Mouse (Mus musculus): ENCODE measurements around the gene Tmem132e. TPM values are rescaled to one million over a fixed set of nuclear protein-coding genes. Genes with fewer than 3 reads are reported as not detected.

Tmem132e gene
- total RNA-seq (2014; rRNA removed; ENCODE audit: low replicate concordance), result 0.15 TPM in 1 of 2 replicates, not detected in the other
- polyA plus RNA-seq (2015; fragmentation: Nextera tagmentation; extraction: Ambion mirVana), result not detected in 2 replicates

GRCm38 (mm10) chr11:82388371-82389313 lies at the start of gene Tmem132e:
Gene Tmem132e, plus strand, starts transcription at chr11:82388900.
- DNase-seq (ENCODE audit: low spot score) (no peak), ATAC-seq (ENCODE audit: insufficient read depth, low read depth) (no peak)
- Histone ChIP-seq H3K9me3 (replicated peaks; ENCODE audit: control insufficient read depth, low read length) (no peaks in the 10 kb centered on the region), H3K4me1 (ENCODE audit: control insufficient read depth, insufficient read depth) (peaks cover 15% of the 10 kb centered on the region), H3K9ac (replicated peaks; ENCODE audit: low read depth, low read length) (no peak within 1 kb of the TSS), H3K36me3 (replicated peaks; ENCODE audit: control insufficient read depth, insufficient read depth, low read length) (no peaks in the 10 kb centered on the region), H3K4me3 (ENCODE audit: low read depth, low read length) (peak within 1 kb of the TSS; percentile 54), H3K4me2 (ENCODE audit: low read depth, low read length) (peak within 1 kb of the TSS; percentile 73), H3K27ac (ENCODE audit: low read depth) (no peak within 1 kb of the TSS), H3K27me3 (ENCODE audit: control insufficient read depth, insufficient read depth, low read length) (peaks cover 85% of the 10 kb centered on the region)
- under 1% methylated on average over 80 of the region's 88 CpGs for WGBS
- TF ChIP-seq EP300 (IDR thresholded peaks at IDR 0.05; ENCODE audit: low read depth) (no peak), CTCF (IDR thresholded peaks at IDR 0.05; ENCODE audit: low read depth) (no peak)

GRCm38 (mm10) chr11:82339921-82340401 lies 48.7 kb upstream of the Tmem132e start:
- TF ChIP-seq EP300 (IDR thresholded peaks at IDR 0.05; ENCODE audit: low read depth) (no peak), CTCF (IDR thresholded peaks at IDR 0.05; ENCODE audit: low read depth) (no peak)
- Histone ChIP-seq H3K27me3 (ENCODE audit: control insufficient read depth, insufficient read depth, low read length) (no peaks in the 10 kb centered on the region), H3K27ac (ENCODE audit: low read depth) (peak overlapping the region; percentile 30; the same call in 1 of the 2 replicates), H3K9ac (replicated peaks; ENCODE audit: low read depth, low read length) (no peak overlapping the region), H3K4me1 (ENCODE audit: control insufficient read depth, insufficient read depth) (no peaks in the 10 kb centered on the region), H3K9me3 (replicated peaks; ENCODE audit: control insufficient read depth, low read length) (no peaks in the 10 kb centered on the region), H3K4me2 (ENCODE audit: low read depth, low read length) (peak overlapping the region; percentile 21; the same call in 1 of the 2 replicates), H3K4me3 (ENCODE audit: low read depth, low read length) (no peak overlapping the region), H3K36me3 (replicated peaks; ENCODE audit: control insufficient read depth, insufficient read depth, low read length) (no peaks in the 10 kb centered on the region)
- ATAC-seq (ENCODE audit: insufficient read depth, low read depth) (peak; percentile 47), DNase-seq (ENCODE audit: low spot score) (peak; percentile 24)
- 8% methylated on average over 7 of the region's 7 CpGs for WGBS

GRCm38 (mm10) chr11:82340416-82340815 lies 48.3 kb upstream of the Tmem132e start:
- peak overlapping the region; percentile 21; the same call in 1 of the 2 replicates for H3K4me2 ChIP-seq (ENCODE audit: low read depth, low read length)
- no peak for TF ChIP-seq EP300 (IDR thresholded peaks at IDR 0.05; ENCODE audit: low read depth)
- no peak for TF ChIP-seq CTCF (IDR thresholded peaks at IDR 0.05; ENCODE audit: low read depth)
- ATAC-seq (ENCODE audit: insufficient read depth, low read depth) (0 out of 2 replicates have a peak, but pooled peaks have one; percentile 8), DNase-seq (ENCODE audit: low spot score) (no peak)
- H3K9ac ChIP-seq (replicated peaks; ENCODE audit: low read depth, low read length), result no peak overlapping the region
- peak overlapping the region; percentile 30; the same call in 1 of the 2 replicates for H3K27ac ChIP-seq (ENCODE audit: low read depth)
- H3K27me3 ChIP-seq (ENCODE audit: control insufficient read depth, insufficient read depth, low read length), result no peaks in the 10 kb centered on the region
- H3K4me1 ChIP-seq (ENCODE audit: control insufficient read depth, insufficient read depth), result no peaks in the 10 kb centered on the region
- no peaks in the 10 kb centered on the region for H3K36me3 ChIP-seq (replicated peaks; ENCODE audit: control insufficient read depth, insufficient read depth, low read length)
- WGBS, result 20% methylated on average over 6 of the region's 6 CpGs
- H3K4me3 ChIP-seq (ENCODE audit: low read depth, low read length), result no peak overlapping the region
- H3K9me3 ChIP-seq (replicated peaks; ENCODE audit: control insufficient read depth, low read length), result no peaks in the 10 kb centered on the region

GRCm38 (mm10) chr11:82340900-82341299 lies 47.8 kb upstream of the Tmem132e start:
- Histone ChIP-seq H3K4me1 (ENCODE audit: control insufficient read depth, insufficient read depth) (no peaks in the 10 kb centered on the region), H3K4me3 (ENCODE audit: low read depth, low read length) (no peak overlapping the region), H3K36me3 (replicated peaks; ENCODE audit: control insufficient read depth, insufficient read depth, low read length) (no peaks in the 10 kb centered on the region), H3K9ac (replicated peaks; ENCODE audit: low read depth, low read length) (no peak overlapping the region), H3K4me2 (ENCODE audit: low read depth, low read length) (no peak overlapping the region), H3K27me3 (ENCODE audit: control insufficient read depth, insufficient read depth, low read length) (no peaks in the 10 kb centered on the region), H3K27ac (ENCODE audit: low read depth) (no peak overlapping the region), H3K9me3 (replicated peaks; ENCODE audit: control insufficient read depth, low read length) (no peaks in the 10 kb centered on the region)
- ATAC-seq (ENCODE audit: insufficient read depth, low read depth) (no peak), DNase-seq (ENCODE audit: low spot score) (no peak)
- no peak for TF ChIP-seq EP300 (IDR thresholded peaks at IDR 0.05; ENCODE audit: low read depth)
- no peak for TF ChIP-seq CTCF (IDR thresholded peaks at IDR 0.05; ENCODE audit: low read depth)
- 25% methylated on average over 2 of the region's 2 CpGs for WGBS

- Histone ChIP-seq H3K4me2 (ENCODE audit: low read depth, low read length) (no peak overlapping the region), H3K4me3 (ENCODE audit: low read depth, low read length) (no peak overlapping the region), H3K9me3 (replicated peaks; ENCODE audit: control insufficient read depth, low read length) (no peaks in the 10 kb centered on the region), H3K27me3 (ENCODE audit: control insufficient read depth, insufficient read depth, low read length) (no peaks in the 10 kb centered on the region), H3K36me3 (replicated peaks; ENCODE audit: control insufficient read depth, insufficient read depth, low read length) (no peaks in the 10 kb centered on the region), H3K4me1 (ENCODE audit: control insufficient read depth, insufficient read depth) (no peaks in the 10 kb centered on the region), H3K27ac (ENCODE audit: low read depth) (no peak overlapping the region), H3K9ac (replicated peaks; ENCODE audit: low read depth, low read length) (no peak overlapping the region)
- TF ChIP-seq CTCF (IDR thresholded peaks at IDR 0.05; ENCODE audit: low read depth) (no peak), EP300 (IDR thresholded peaks at IDR 0.05; ENCODE audit: low read depth) (no peak)
- ATAC-seq (ENCODE audit: insufficient read depth, low read depth), result no peak
- no peak for DNase-seq (ENCODE audit: low spot score)
- 64% methylated on average over 10 of the region's 10 CpGs for WGBS
These were observed 37.7 kb upstream of the Tmem132e start for GRCm38 (mm10) chr11:82351039-82351438.

Measured in heart, postnatal 0 days (tissue).